Mouse (Mus musculus) embryonic facial prominence, embryonic 14.5 days (tissue): ENCODE results near the gene D16Ertd472e. TPM values are rescaled to one million over a fixed set of nuclear protein-coding genes. Genes with fewer than 3 reads are reported as not detected.

Experiments used
- ATAC-seq: fragments of 200-750 bp; cut with Nextera tagmentation; 2 replicates; pipeline ENCODE4 v1.8.0; 2017; ENCODE audit warnings: low read depth, moderate number of reproducible peaks, moderate TSS enrichment
- DNase-seq: peaks from one replicate; pipeline ENCODE4 v3.0.0-alpha.2; 2015; ENCODE audit warnings: low spot score
- H3K27ac ChIP-seq: fragments of 300-500 bp; sonication (generic); replicated peaks from 2 replicates; pipeline ENCODE4 v1.5.1; 2014; ENCODE audit warnings: low read depth, mild to moderate bottlenecking, low read length, moderate library complexity
- H3K27me3 ChIP-seq: fragments of 300-500 bp; sonication (generic); replicated peaks from 2 replicates; pipeline ENCODE4 v1.6.1; 2014; ENCODE audit warnings: low read length; ENCODE audit not compliant: control insufficient read depth, insufficient read depth
- H3K36me3 ChIP-seq: fragments of 300-500 bp; sonication (generic); 2 replicates; pipeline ENCODE4 v1.6.1; 2014; ENCODE audit warnings: low read length, mixed read lengths; ENCODE audit not compliant: control insufficient read depth, insufficient read depth
- H3K4me1 ChIP-seq: fragments of 300-500 bp; sonication (generic); 2 replicates; pipeline ENCODE4 v1.6.1; 2014; ENCODE audit warnings: antibody characterized with exemption, low read length; ENCODE audit not compliant: control insufficient read depth, insufficient read depth
- H3K4me2 ChIP-seq: fragments of 300-500 bp; sonication (generic); 2 replicates; pipeline ENCODE4 v1.6.1; 2014; ENCODE audit warnings: low read depth, mild to moderate bottlenecking, low read length, moderate library complexity, mixed read lengths
- H3K4me3 ChIP-seq: fragments of 300-500 bp; sonication (generic); 2 replicates; pipeline ENCODE4 v1.5.1; 2014; ENCODE audit warnings: low read depth, mild to moderate bottlenecking, low read length
- H3K9ac ChIP-seq: fragments of 300-500 bp; sonication (generic); 2 replicates; pipeline ENCODE4 v1.6.1; 2014; ENCODE audit warnings: low read depth, mild to moderate bottlenecking, low read length, moderate library complexity, mixed read lengths
- H3K9me3 ChIP-seq: fragments of 300-500 bp; sonication (generic); 2 replicates; pipeline ENCODE4 v1.6.1; 2016; ENCODE audit warnings: low read length; ENCODE audit not compliant: control insufficient read depth
- WGBS: fragments of 180-500 bp; shearing (Covaris S2); extraction: QIAGEN DNeasy Blood & Tissue Kit; methylation state at CpG from one replicate; pipeline ENCODE4 v1.1.7; 2014; 5-methylcytosine and 5-hydroxymethylcytosine counted together
- polyA plus RNA-seq: library from polyadenylated mRNA; unstranded; fragments of >200 nt; fragmentation: Nextera tagmentation; extraction: Ambion mirVana; gene quantifications from 2 replicates; pipeline ENCODE4 v1.2.1, GENCODE M21; 2014

The D16Ertd472e gene
- 18.6 and 21.1 TPM in 2 replicates for polyA plus RNA-seq

GRCm38 (mm10) chr16:78576478-78577084 is at the start of gene D16Ertd472e:
Gene D16Ertd472e (minus strand): TSS chr16:78576708.
- 0% methylated on average over 28 of the region's 70 CpGs for WGBS
- peak; percentile 98 for ATAC-seq

GRCm38 (mm10) chr16:78622755-78623154 is 46.2 kb upstream of the D16Ertd472e start:
- 61% methylated on average over 5 of the region's 5 CpGs for WGBS
- Histone ChIP-seq H3K4me2 (no peak overlapping the region), H3K36me3 (no peaks in the 10 kb centered on the region), H3K9ac (no peak overlapping the region), H3K4me1 (no peaks in the 10 kb centered on the region), H3K4me3 (no peak overlapping the region), H3K27me3 (no peaks in the 10 kb centered on the region), H3K9me3 (no peaks in the 10 kb centered on the region), H3K27ac (no peak overlapping the region)
- no peak for DNase-seq
- ATAC-seq, result no peak

More at GRCm38 (mm10) chr16:78576478-78577084, at the start of gene D16Ertd472e:
- peak within 1 kb of the TSS; percentile 56 for H3K4me2 ChIP-seq
- peak; percentile 95 for DNase-seq
- peaks cover 10% of the 10 kb centered on the region for H3K4me1 ChIP-seq
- H3K36me3 ChIP-seq, result peaks cover 10% of the 10 kb centered on the region; the same call in 1 of the 2 replicates
- H3K9me3 ChIP-seq, result no peaks in the 10 kb centered on the region
- no peaks in the 10 kb centered on the region for H3K27me3 ChIP-seq
- peak within 1 kb of the TSS; percentile 75 for H3K4me3 ChIP-seq
- H3K9ac ChIP-seq, result peak within 1 kb of the TSS; percentile 90
- peak within 1 kb of the TSS; percentile 94 for H3K27ac ChIP-seq

GRCm38 (mm10) chr16:78619386-78619785 is 42.9 kb upstream of the D16Ertd472e start:
- DNase-seq, result no peak
- WGBS, result 82% methylated on average over 5 of the region's 5 CpGs

GRCm38 (mm10) chr16:78617757-78618532 is 41.4 kb upstream of the D16Ertd472e start:
- Histone ChIP-seq H3K27ac (no peak overlapping the region), H3K9me3 (no peaks in the 10 kb centered on the region), H3K4me3 (no peak overlapping the region), H3K9ac (no peak overlapping the region), H3K27me3 (no peaks in the 10 kb centered on the region), H3K4me2 (no peak overlapping the region), H3K36me3 (no peaks in the 10 kb centered on the region), H3K4me1 (no peaks in the 10 kb centered on the region)
- no peak for DNase-seq
- WGBS, result 93% methylated on average over 11 of the region's 11 CpGs
- ATAC-seq, result no peak

More at GRCm38 (mm10) chr16:78619386-78619785, 42.9 kb upstream of the D16Ertd472e start:
- ATAC-seq, result no peak
- Histone ChIP-seq H3K9me3 (no peaks in the 10 kb centered on the region), H3K27ac (no peak overlapping the region), H3K4me2 (no peak overlapping the region), H3K36me3 (no peaks in the 10 kb centered on the region), H3K4me1 (no peaks in the 10 kb centered on the region), H3K4me3 (no peak overlapping the region), H3K27me3 (no peaks in the 10 kb centered on the region), H3K9ac (no peak overlapping the region)

GRCm38 (mm10) chr16:78606202-78606601 is 29.7 kb upstream of the D16Ertd472e start:
- peaks cover 8% of the 10 kb centered on the region for H3K9me3 ChIP-seq
- H3K9ac ChIP-seq, result no peak overlapping the region
- H3K4me2 ChIP-seq, result no peak overlapping the region
- no peak for ATAC-seq
- no peaks in the 10 kb centered on the region for H3K27me3 ChIP-seq
- H3K27ac ChIP-seq, result no peak overlapping the region
- H3K4me3 ChIP-seq, result no peak overlapping the region
- H3K4me1 ChIP-seq, result no peaks in the 10 kb centered on the region
- no peaks in the 10 kb centered on the region for H3K36me3 ChIP-seq
- no peak for DNase-seq
- 58% methylated on average over 4 of the region's 4 CpGs for WGBS

- H3K4me3 ChIP-seq, result no peak overlapping the region
- H3K27me3 ChIP-seq, result no peaks in the 10 kb centered on the region
- no peaks in the 10 kb centered on the region for H3K36me3 ChIP-seq
- no peaks in the 10 kb centered on the region for H3K4me1 ChIP-seq
- no peak overlapping the region for H3K27ac ChIP-seq
- no peak overlapping the region for H3K9ac ChIP-seq
- DNase-seq, result no peak
- WGBS, result 71% methylated on average over 1 of the region's 1 CpGs
- peaks cover 8% of the 10 kb centered on the region for H3K9me3 ChIP-seq
- no peak for ATAC-seq
- no peak overlapping the region for H3K4me2 ChIP-seq
Observed at GRCm38 (mm10) chr16:78598919-78599318, 22.4 kb upstream of the D16Ertd472e start.

GRCm38 (mm10) chr16:78596381-78596780 is 19.9 kb upstream of the D16Ertd472e start:
- Histone ChIP-seq H3K9me3 (no peaks in the 10 kb centered on the region), H3K36me3 (no peaks in the 10 kb centered on the region), H3K4me3 (no peak overlapping the region), H3K4me1 (no peaks in the 10 kb centered on the region), H3K27me3 (no peaks in the 10 kb centered on the region), H3K27ac (no peak overlapping the region), H3K4me2 (no peak overlapping the region), H3K9ac (no peak overlapping the region)
- 52% methylated on average over 2 of the region's 2 CpGs for WGBS
- no peak for DNase-seq
- ATAC-seq, result no peak

GRCm38 (mm10) chr16:78595821-78596220 is 19.3 kb upstream of the D16Ertd472e start:
- H3K9me3 ChIP-seq, result no peaks in the 10 kb centered on the region
- no peak overlapping the region for H3K27ac ChIP-seq
- H3K4me1 ChIP-seq, result no peaks in the 10 kb centered on the region
- H3K9ac ChIP-seq, result no peak overlapping the region
- 90% methylated on average over 7 of the region's 7 CpGs for WGBS
- H3K4me3 ChIP-seq, result no peak overlapping the region
- H3K4me2 ChIP-seq, result no peak overlapping the region
- DNase-seq, result no peak
- H3K36me3 ChIP-seq, result no peaks in the 10 kb centered on the region
- no peak for ATAC-seq
- no peaks in the 10 kb centered on the region for H3K27me3 ChIP-seq
